Mouse (Mus musculus): ENCODE measurements around the gene Efcc1. TPM values are rescaled to one million over a fixed set of nuclear protein-coding genes. Genes with fewer than 3 reads are reported as not detected.
A peak's percentile ranks its signal among the peaks of the same experiment; 100 is the strongest.

Efcc1 gene
- polyA plus RNA-seq, 1 experiment: 4.0 TPM

- peak in 1 of 2 experiments; percentile 11 for DNase-seq
- TF ChIP-seq CTCF (IDR thresholded peaks at IDR 0.05; ENCODE audit: borderline replicate concordance, insufficient read depth, low read depth, low read length) (no peak), POLR2A (IDR thresholded peaks at IDR 0.05; ENCODE audit: borderline replicate concordance, insufficient read depth, low read length) (no peak)
- Histone ChIP-seq H3K4me1 (ENCODE audit: control insufficient read depth, insufficient read depth, low read length) (no peaks in the 10 kb centered on the region), H3K27me3 (ENCODE audit: control insufficient read depth, insufficient read depth, low read length) (no peaks in the 10 kb centered on the region), H3K4me3 (replicated peaks; ENCODE audit: insufficient read depth, low read depth, low read length) (no peak overlapping the region), H3K27ac (ENCODE audit: insufficient read depth, low read length) (no peak overlapping the region)
- WGBS: 65% methylated on average over 4 of the region's 4 CpGs
Observed at GRCm38 (mm10) chr6:87737921-87738626, 7.4 kb downstream of the Efcc1 start.

GRCm38 (mm10) chr6:87739898-87740297 is 9.2 kb downstream of the Efcc1 start:
- Histone ChIP-seq H3K27ac (ENCODE audit: insufficient read depth, low read length) (no peak overlapping the region), H3K4me3 (replicated peaks; ENCODE audit: insufficient read depth, low read depth, low read length) (no peak overlapping the region), H3K4me1 (ENCODE audit: control insufficient read depth, insufficient read depth, low read length) (no peaks in the 10 kb centered on the region), H3K27me3 (ENCODE audit: control insufficient read depth, insufficient read depth, low read length) (no peaks in the 10 kb centered on the region)
- WGBS: 53% methylated on average over 6 of the region's 6 CpGs
- no peak for DNase-seq
- no peak for TF ChIP-seq POLR2A (IDR thresholded peaks at IDR 0.05; ENCODE audit: borderline replicate concordance, insufficient read depth, low read length)
- no peak for TF ChIP-seq CTCF (IDR thresholded peaks at IDR 0.05; ENCODE audit: borderline replicate concordance, insufficient read depth, low read depth, low read length)

- Histone ChIP-seq H3K4me3 (replicated peaks; ENCODE audit: insufficient read depth, low read depth, low read length) (no peak overlapping the region), H3K27ac (ENCODE audit: insufficient read depth, low read length) (no peak overlapping the region), H3K4me1 (ENCODE audit: control insufficient read depth, insufficient read depth, low read length) (no peaks in the 10 kb centered on the region), H3K27me3 (ENCODE audit: control insufficient read depth, insufficient read depth, low read length) (no peaks in the 10 kb centered on the region)
- TF ChIP-seq POLR2A (IDR thresholded peaks at IDR 0.05; ENCODE audit: borderline replicate concordance, insufficient read depth, low read length): no peak
- no peak for TF ChIP-seq CTCF (IDR thresholded peaks at IDR 0.05; ENCODE audit: borderline replicate concordance, insufficient read depth, low read depth, low read length)
- no peak for DNase-seq
Observed at GRCm38 (mm10) chr6:87740496-87740895, 9.8 kb downstream of the Efcc1 start.

- TF ChIP-seq CTCF (IDR thresholded peaks at IDR 0.05; ENCODE audit: borderline replicate concordance, insufficient read depth, low read depth, low read length) (no peak), POLR2A (IDR thresholded peaks at IDR 0.05; ENCODE audit: borderline replicate concordance, insufficient read depth, low read length) (no peak)
- no peak for DNase-seq
- Histone ChIP-seq H3K4me3 (replicated peaks; ENCODE audit: insufficient read depth, low read depth, low read length) (no peak overlapping the region), H3K27ac (ENCODE audit: insufficient read depth, low read length) (no peak overlapping the region), H3K27me3 (ENCODE audit: control insufficient read depth, insufficient read depth, low read length) (no peaks in the 10 kb centered on the region), H3K4me1 (ENCODE audit: control insufficient read depth, insufficient read depth, low read length) (no peaks in the 10 kb centered on the region)
- 93% methylated on average over 8 of the region's 8 CpGs for WGBS
Observed at GRCm38 (mm10) chr6:87741978-87742377, 11.3 kb downstream of the Efcc1 start.

DNA sequence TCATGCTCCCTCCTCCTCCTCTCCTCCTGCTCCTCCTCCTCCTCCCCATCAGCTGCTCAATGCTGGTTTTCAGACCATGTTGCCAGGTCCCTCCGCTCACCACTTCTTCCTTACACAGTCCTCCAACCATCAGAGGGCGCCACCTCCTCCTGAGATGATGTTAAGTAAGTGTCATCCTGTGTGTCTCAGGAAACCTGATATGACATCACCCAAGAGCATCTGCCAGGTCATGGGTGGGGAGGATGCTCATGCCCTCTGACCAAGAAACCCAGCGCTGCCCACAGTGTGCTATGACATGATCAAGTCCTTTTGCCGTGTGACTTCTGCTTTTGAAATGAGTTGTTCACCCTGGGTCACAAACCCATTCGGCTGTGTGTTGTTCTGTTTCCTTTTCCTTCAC is 12.1 kb downstream of the Efcc1 start:
- no peak overlapping the region for H3K4me3 ChIP-seq (replicated peaks; ENCODE audit: insufficient read depth, low read depth, low read length)
- no peaks in the 10 kb centered on the region for H3K27me3 ChIP-seq (ENCODE audit: control insufficient read depth, insufficient read depth, low read length)
- H3K4me1 ChIP-seq (ENCODE audit: control insufficient read depth, insufficient read depth, low read length): no peaks in the 10 kb centered on the region
- no peak for TF ChIP-seq POLR2A (IDR thresholded peaks at IDR 0.05; ENCODE audit: borderline replicate concordance, insufficient read depth, low read length)
- no peak for TF ChIP-seq CTCF (IDR thresholded peaks at IDR 0.05; ENCODE audit: borderline replicate concordance, insufficient read depth, low read depth, low read length)
- DNase-seq: no peak
- no peak overlapping the region for H3K27ac ChIP-seq (ENCODE audit: insufficient read depth, low read length)
- WGBS: 83% methylated on average over 5 of the region's 5 CpGs

DNA sequence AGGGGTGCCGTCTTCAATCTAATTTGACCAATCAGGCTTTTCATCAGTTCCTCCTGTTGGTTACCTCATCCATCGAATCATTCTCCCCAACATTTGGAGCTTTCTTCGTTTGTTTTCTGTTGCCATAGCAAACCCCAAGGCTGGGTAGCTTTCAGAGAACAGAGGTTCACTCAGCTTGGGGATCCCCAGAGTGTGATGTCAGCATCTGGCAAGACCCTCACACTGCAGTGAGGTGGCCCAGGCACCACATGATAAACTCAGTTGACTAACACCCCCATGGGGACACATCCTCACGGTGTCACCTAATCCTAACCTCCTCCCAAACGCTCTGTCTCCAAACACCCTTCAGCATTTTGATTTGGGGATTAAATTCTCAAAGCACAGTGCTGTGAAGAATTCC is 12.6 kb downstream of the Efcc1 start:
- DNase-seq: no peak
- WGBS: 80% methylated on average over 5 of the region's 5 CpGs
- no peak for TF ChIP-seq CTCF (IDR thresholded peaks at IDR 0.05; ENCODE audit: borderline replicate concordance, insufficient read depth, low read depth, low read length)
- TF ChIP-seq POLR2A (IDR thresholded peaks at IDR 0.05; ENCODE audit: borderline replicate concordance, insufficient read depth, low read length): no peak
- Histone ChIP-seq H3K27ac (ENCODE audit: insufficient read depth, low read length) (no peak overlapping the region), H3K4me1 (ENCODE audit: control insufficient read depth, insufficient read depth, low read length) (no peaks in the 10 kb centered on the region), H3K27me3 (ENCODE audit: control insufficient read depth, insufficient read depth, low read length) (no peaks in the 10 kb centered on the region), H3K4me3 (replicated peaks; ENCODE audit: insufficient read depth, low read depth, low read length) (no peak overlapping the region)

GRCm38 (mm10) chr6:87744632-87745031 is 14.0 kb downstream of the Efcc1 start:
- TF ChIP-seq CTCF (IDR thresholded peaks at IDR 0.05; ENCODE audit: borderline replicate concordance, insufficient read depth, low read depth, low read length): no peak
- no peaks in the 10 kb centered on the region for H3K27me3 ChIP-seq (ENCODE audit: control insufficient read depth, insufficient read depth, low read length)
- no peak overlapping the region for H3K27ac ChIP-seq (ENCODE audit: insufficient read depth, low read length)
- no peaks in the 10 kb centered on the region for H3K4me1 ChIP-seq (ENCODE audit: control insufficient read depth, insufficient read depth, low read length)
- no peak overlapping the region for H3K4me3 ChIP-seq (replicated peaks; ENCODE audit: insufficient read depth, low read depth, low read length)
- 92% methylated on average over 3 of the region's 3 CpGs for WGBS
- no peak for DNase-seq

DNA sequence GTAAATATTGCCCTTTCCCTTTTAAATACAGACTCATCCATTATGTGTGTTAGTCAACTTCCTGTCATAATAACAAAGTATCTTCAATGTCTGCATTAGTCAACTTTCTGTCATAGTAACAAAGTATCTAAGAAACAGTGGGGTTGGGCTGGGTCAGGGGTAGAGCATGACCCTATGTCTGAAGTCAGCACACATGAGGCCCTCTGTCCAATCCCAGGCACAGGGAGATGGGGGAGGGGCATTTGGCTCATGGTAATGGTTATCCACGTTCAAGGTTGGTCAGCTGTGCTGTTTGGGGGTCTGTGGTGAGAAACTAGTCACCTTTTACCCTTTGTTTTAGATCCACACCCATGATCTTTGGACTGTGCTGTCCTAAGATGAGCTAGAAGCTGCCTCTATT is 14.6 kb downstream of the Efcc1 start:
- DNase-seq: no peak
- Histone ChIP-seq H3K4me3 (replicated peaks; ENCODE audit: insufficient read depth, low read depth, low read length) (no peak overlapping the region), H3K4me1 (ENCODE audit: control insufficient read depth, insufficient read depth, low read length) (no peaks in the 10 kb centered on the region), H3K27me3 (ENCODE audit: control insufficient read depth, insufficient read depth, low read length) (no peaks in the 10 kb centered on the region), H3K27ac (ENCODE audit: insufficient read depth, low read length) (no peak overlapping the region)
- 19% methylated on average over 1 of the region's 1 CpGs for WGBS
- no peak for TF ChIP-seq CTCF (IDR thresholded peaks at IDR 0.05; ENCODE audit: borderline replicate concordance, insufficient read depth, low read depth, low read length)
- no peak for TF ChIP-seq POLR2A (IDR thresholded peaks at IDR 0.05; ENCODE audit: borderline replicate concordance, insufficient read depth, low read length)

All from cerebellum, adult 2 months (tissue).